Mouse (Mus musculus) left cerebral cortex, postnatal 14 days (tissue): Measurements from ENCODE around the gene Ascl4. TPM values are rescaled to one million over a fixed set of nuclear protein-coding genes. Genes with fewer than 3 reads are reported as not detected.

Experiments
- DNase-seq, 2 experiments: peaks; one replicate each; pipeline ENCODE4 v3.0.0; 2021 to 2022; ENCODE audit warnings: low spot score in 2 of 2, mixed read lengths in 1 of 2
- intact Hi-C: fragments of 180-260 bp; cut with DNase I; formaldehyde crosslinking; loops from one replicate; pipeline ENCODE4 v1.15.1; 2025
- long read RNA-seq, 2 experiments: library from polyadenylated mRNA; stranded (forward); transcript quantifications; one replicate each; pipeline ENCODE4 v2.0.0; 2021
- total RNA-seq, 2 experiments: library from RNA; stranded (reverse); gene quantifications; 2 replicates each; pipeline ENCODE4 v1.2.3; 2021

The Ascl4 gene
- total RNA-seq: under 1 TPM in 1 of 2 experiments, not detected in 1; 0.18 TPM
- long read RNA-seq, experiment 1: 0 reads
- long read RNA-seq, experiment 2: 0 reads

- intact Hi-C loops: no loop called here
These were observed at the start of gene Ascl4 for GRCm38 (mm10) chr10:85927676-85928445. Gene Ascl4 (plus strand): TSS chr10:85927681.

GRCm38 (mm10) chr10:85879886-85880486 is 47.5 kb upstream of the Ascl4 start:
- DNase-seq: no peak
- intact Hi-C loops: loop anchor here (5.0 to 10.0 kb wide), 3 partner anchors 32 to 655 kb away; no protein-coding TSS in a partner anchor

More at GRCm38 (mm10) chr10:85927676-85928445, at the start of gene Ascl4:
- DNase-seq: no peak

DNA sequence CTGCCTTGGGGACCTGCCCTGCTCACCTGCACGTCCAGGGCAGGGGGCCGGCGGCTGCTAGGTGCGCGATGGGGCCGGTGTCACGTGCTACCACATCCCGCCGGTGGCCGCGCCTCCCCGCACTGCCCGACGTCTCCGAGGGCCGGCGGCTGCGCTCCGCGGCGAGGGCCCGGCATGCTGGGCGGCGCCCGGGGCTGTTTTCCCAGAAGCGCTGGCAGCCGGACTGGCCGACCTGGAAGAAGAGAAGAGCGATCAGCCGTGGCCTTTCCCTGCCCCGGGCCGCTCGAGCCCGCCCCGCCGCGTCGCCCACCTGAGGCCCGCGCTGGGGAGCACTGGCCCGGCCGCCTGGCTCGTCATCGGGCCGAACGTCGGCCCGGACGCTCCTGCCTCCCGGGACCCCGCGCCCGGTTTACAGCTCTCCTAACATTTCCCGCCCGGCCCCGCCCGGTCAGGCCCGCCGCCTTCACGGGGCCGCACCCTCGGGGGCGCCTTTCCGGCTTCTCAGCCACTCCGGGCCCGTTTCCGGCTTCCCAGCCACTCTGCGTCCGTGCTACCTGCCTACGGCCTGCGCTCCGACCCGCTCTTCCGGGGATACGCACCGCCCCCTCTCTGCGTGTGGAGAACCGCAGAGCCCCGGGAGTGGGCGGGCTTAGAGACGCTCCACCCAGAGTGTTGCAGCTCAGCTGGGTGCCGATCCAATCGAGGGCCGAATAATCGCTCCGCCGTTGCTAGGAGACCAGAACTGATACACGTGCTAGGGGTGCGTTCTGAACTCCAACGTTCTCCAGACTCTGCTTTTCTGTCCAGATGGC is 10.8 kb upstream of the Ascl4 start, which contains the start of gene Prdm4:
Gene Prdm4 (minus strand): TSS at position 645 of the 812 bp plus-strand sequence.
- intact Hi-C loops: no loop called here

DNA sequence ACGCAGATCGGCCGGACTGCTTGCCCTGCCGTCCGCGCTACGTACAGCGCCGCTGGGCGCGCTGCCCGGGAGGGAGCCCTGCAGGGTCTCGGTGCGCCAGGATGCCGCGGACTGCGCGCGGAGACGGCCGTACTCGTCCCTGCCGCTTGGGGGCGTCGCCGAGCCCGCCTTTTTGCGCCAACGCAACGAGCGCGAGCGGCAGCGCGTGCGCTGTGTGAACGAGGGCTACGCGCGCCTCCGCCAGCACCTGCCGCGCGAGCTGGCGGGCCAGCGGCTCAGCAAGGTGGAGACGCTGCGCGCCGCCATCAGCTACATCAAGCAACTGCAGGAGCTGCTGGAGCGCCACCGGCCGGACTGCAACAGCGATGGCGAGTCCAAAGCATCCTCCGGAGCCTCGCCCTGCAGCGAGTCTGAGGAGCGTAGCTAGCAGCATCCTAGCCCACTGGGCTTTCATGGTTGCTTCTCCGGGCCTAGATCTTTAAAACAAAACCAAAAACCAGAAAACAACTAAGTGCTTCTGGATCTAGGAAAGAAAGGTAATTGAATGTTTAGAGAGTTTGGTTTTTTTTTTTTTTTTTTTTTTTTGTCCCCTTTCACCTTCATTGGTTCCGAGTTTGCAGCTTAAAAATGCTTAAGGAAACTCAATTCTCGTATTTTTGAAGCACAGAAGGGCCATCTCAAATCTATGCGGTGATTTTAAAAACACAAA is 1.2 kb downstream of the Ascl4 start:
- peak; percentile 78 for DNase-seq
- intact Hi-C loops: no loop called here

More for the DNA sequence above, 10.8 kb upstream of the Ascl4 start, which contains the start of gene Prdm4:
- peak; percentile 97 to 99 for DNase-seq

DNA sequence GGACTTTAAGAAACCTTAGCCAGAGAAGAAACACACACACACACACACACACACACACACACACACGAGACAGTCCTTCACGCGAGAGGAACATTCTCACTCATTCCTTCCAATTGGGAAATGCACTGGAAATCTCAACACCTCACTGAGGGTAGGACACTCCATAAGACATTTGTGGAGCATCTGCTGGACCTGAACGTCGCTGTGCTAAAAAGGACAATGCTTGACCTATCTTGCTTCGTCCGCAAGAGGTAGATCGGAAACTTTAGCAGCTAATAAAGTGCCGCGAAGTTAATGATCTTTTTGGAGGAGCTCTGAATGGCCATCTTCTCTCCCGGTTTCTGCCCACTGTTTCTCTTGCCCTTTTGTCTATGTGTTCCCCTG is 1.7 kb downstream of the Ascl4 start:
- intact Hi-C loops: no loop called here

DNA sequence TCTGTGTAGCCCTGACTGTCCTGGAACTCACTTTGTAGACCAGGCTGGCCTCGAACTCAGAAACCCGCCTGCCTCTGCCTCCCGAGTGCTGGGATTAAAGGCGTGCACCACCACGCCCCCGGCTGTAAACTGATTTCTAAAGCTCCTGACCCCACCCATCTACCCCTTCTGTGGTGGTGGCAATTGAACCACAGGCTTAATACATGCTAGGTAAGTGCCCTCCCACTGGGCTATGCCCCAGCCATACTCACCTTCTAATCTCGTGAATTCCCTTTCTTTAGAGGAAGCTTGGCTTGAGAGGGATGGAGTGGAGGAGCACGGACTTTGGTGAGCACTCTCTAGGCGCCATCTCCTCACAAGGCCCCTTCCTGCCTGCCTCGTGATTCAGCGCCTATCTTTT is 2.5 kb downstream of the Ascl4 start:
- no peak for DNase-seq
- intact Hi-C loops: no loop called here

More for the DNA sequence above, 1.7 kb downstream of the Ascl4 start:
- DNase-seq: peak in 1 of 2 experiments; percentile 24

- intact Hi-C loops: no loop called here
- DNase-seq: no peak
These were observed 8.9 kb downstream of the Ascl4 start for GRCm38 (mm10) chr10:85936280-85936965.

DNA sequence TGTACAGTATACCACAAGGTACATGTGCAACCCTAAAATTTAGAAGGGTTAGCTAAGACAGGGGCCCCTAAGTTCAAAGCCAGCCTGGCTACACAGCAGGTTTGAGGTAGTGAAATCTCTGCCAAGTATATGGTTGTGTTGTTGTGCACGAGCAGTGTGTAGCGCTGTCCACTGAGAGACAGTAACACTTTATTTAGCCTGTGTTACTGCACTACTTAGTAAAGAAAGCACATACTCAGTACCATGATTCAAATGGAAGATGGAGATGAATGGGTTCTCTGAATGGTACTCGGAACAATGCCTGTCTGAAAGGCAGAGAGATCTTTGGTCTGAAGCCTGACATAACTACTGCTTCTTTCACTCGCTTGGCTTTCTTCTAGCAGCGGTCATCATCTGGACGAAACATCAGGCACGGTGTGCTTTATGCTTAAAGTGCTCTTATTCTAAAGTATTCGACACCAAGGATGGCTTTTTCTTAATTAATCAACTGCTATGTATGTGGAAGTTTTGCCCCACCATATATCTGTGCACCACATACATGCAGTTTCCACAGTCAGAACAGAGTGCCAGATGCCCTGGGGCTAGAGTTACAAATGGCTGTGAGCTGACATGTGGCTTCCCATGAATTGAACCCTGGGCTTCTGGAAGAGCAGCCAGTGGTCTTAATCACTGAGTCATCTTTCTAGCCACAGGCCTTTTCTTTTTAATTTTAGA is 21.2 kb downstream of the Ascl4 start:
- intact Hi-C loops: loop anchor here (5.0 kb wide), 1 partner anchor 51 kb away; no protein-coding TSS in a partner anchor
- no peak for DNase-seq

DNA sequence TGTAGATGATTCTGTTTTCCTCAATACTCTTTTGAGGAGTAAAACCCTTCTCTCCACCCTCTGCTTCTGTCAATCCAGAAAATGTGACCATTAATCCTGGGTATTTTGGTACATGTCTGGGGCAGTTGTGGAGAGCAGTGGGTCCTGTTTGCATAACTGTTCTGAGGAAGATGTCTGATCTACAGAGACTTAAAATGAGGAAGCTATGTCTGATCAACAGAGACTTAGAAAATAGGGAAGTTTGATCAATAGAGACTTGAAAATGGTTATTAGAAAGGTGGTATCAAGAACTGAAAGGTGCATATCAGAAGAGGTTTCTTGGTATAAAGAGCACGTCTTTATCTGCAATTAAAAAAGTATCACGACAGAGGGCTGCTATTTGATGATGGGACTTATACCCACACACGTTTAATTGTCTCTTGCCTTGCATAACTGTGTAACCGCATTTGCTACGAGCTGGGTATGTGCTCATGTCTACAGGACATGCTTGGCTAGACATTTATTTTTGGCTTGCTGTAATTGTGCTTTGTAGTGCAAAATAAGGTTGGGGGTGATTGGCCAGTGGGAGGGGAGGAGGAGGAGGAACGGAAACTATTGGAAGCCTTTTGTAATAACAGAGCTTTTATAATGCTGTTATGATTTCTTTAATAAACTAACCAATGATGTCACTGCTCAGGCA is 24.4 kb downstream of the Ascl4 start:
- intact Hi-C loops: no loop called here
- no peak for DNase-seq

DNA sequence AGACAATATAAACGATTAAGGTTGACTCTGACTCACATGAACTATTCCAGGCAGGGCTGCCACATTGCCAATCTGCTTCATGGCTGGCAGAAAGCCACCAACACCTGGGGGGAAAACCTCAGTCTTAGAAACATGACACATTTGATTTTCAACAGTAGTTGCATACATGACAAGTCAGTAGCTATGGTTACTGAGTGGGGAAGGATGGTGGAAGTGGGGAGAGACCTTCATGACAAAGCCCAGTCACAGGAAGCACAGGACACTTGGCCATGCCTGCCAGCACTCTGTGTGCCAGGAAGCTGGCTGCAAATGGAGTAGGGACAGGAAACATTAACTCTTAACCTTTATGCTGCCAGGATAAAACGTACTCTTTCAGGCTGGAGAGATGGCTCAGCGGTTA is 25.9 kb downstream of the Ascl4 start:
- no peak for DNase-seq
- intact Hi-C loops: no loop called here

GRCm38 (mm10) chr10:85954429-85954828 is 26.9 kb downstream of the Ascl4 start:
- intact Hi-C loops: no loop called here
- no peak for DNase-seq

DNA sequence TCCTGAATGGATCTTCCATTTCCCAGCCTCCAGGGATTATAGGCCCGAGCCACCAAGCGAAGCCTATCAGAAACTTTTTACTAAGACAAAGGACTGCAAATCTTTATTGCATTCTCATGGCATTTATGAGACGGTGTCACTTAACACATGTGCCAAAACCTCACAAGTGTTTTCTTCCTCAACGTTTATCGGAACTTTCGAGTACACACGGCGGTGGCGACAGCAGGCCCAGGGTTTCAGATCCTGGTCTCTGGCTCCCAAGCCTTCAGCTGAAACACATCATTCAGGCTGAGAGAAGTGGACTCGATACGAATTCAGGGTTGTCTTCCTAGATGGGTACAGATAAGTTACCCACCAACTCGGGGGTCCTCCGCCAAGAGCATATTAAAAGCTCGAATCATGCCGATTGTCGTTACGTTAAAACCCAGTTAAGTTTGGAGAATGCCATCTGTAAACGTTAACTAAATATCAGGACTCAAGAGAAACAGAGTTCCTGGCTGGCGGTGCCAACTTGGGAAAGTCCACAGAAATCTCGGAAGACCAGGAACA is 29.5 kb downstream of the Ascl4 start:
- intact Hi-C loops: no loop called here
- DNase-seq: no peak

DNA sequence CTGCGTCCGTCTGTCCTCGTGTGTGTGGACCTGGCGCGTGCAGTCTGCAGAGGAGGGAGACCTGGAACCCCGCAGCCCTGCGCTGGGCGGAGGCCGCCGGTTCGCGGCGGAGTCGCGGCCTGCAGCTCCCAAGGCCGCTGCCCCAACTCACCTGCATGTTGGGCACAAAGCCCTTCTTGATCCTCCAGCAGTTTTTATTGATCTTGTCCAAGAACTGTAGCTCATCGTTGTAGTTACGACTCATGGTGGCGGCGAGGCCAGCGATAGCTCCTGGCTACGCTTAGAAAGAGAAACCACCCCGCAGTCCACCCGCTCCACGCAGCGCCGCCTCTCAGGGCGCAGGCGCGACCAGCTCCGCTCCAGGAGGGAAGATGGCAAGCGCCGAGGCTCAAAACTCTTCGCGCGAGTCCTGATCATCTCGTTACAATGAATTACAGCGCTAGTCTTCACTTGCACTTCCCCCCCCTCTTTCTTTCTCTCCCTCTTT is 30.0 kb downstream of the Ascl4 start, which contains the start of gene Rtcb:
Gene Rtcb (minus strand): TSS at position 360 of the 487 bp plus-strand sequence.
- intact Hi-C loops: no loop called here
- peak; percentile 96 to 98 for DNase-seq

GRCm38 (mm10) chr10:85962897-85963296 is 35.4 kb downstream of the Ascl4 start:
- no peak for DNase-seq
- intact Hi-C loops: no loop called here

DNA sequence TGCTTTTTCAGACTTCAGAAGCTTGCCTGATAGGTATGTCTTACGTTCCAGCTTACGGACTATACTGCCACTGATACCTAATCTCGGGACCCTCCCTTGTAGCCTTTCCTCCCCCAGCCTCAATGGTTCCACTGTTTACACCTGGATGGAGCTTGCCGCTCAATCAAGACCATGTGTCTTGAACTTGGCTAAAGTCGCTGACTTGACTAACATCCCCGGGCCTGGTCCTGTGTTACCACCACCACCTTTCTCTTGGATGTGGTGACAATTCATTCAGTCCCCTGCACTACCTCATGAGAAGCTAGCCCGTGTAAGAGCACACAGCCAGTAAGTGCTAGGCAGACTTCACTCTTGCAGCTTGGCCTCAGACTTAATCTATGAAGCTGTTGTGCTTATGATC is 36.8 kb downstream of the Ascl4 start:
- no peak for DNase-seq
- intact Hi-C loops: no loop called here

GRCm38 (mm10) chr10:85966476-85966875 is 39.0 kb downstream of the Ascl4 start:
- intact Hi-C loops: loop anchor here (5.0 kb wide), 4 partner anchors 56 to 496 kb away; partner anchors contain the start of gene Fbxo7
- DNase-seq: no peak
